Mouse (Mus musculus): ENCODE results near the gene S100pbp. TPM values are rescaled to one million over a fixed set of nuclear protein-coding genes. Genes with fewer than 3 reads are reported as not detected.

S100pbp gene
- polyA plus RNA-seq, 1 experiment from 2014 or later: 31.2 TPM

Other genes starting within 250 kb of the S100pbp start
- 22.4 and 26.0 TPM in 2 replicates for gene Azin2, start 227.3 kb downstream of the S100pbp start, polyA plus RNA-seq (2016; fragmentation: Nextera tagmentation; extraction: Ambion mirVana)
- gene Ak2, start 197.8 kb downstream of the S100pbp start, polyA plus RNA-seq (2016; fragmentation: Nextera tagmentation; extraction: Ambion mirVana): 205 and 213 TPM in 2 replicates
- 10.8 and 11.9 TPM in 2 replicates for gene Rnf19b, start 131.5 kb downstream of the S100pbp start, polyA plus RNA-seq (2016; fragmentation: Nextera tagmentation; extraction: Ambion mirVana)
- 4.2 and 4.3 TPM in 2 replicates for gene Tmem54, start 84.2 kb downstream of the S100pbp start, polyA plus RNA-seq (2016; fragmentation: Nextera tagmentation; extraction: Ambion mirVana)
- gene Hpca, start 67.7 kb downstream of the S100pbp start, polyA plus RNA-seq (2016; fragmentation: Nextera tagmentation; extraction: Ambion mirVana): 0.55 and 0.83 TPM in 2 replicates
- gene Fndc5, start 52.7 kb downstream of the S100pbp start, polyA plus RNA-seq (2016; fragmentation: Nextera tagmentation; extraction: Ambion mirVana): 11.3 and 11.6 TPM in 2 replicates
- gene Yars, start within 50 bp of the S100pbp start, polyA plus RNA-seq (2016; fragmentation: Nextera tagmentation; extraction: Ambion mirVana): 78.7 and 80.2 TPM in 2 replicates
- 4.6 and 5.1 TPM in 2 replicates for gene C77080, start 71.7 kb upstream of the S100pbp start, polyA plus RNA-seq (2016; fragmentation: Nextera tagmentation; extraction: Ambion mirVana)
- 1.2 and 1.9 TPM in 2 replicates for gene Sync, start 97.9 kb upstream of the S100pbp start, polyA plus RNA-seq (2016; fragmentation: Nextera tagmentation; extraction: Ambion mirVana)
- gene Rbbp4, start 145.6 kb upstream of the S100pbp start, polyA plus RNA-seq (2016; fragmentation: Nextera tagmentation; extraction: Ambion mirVana): 577 and 606 TPM in 2 replicates
- 45.0 and 48.8 TPM in 2 replicates for gene Zbtb8os, start 146.0 kb upstream of the S100pbp start, polyA plus RNA-seq (2016; fragmentation: Nextera tagmentation; extraction: Ambion mirVana)
- gene Zbtb8a, start 188.4 kb upstream of the S100pbp start, polyA plus RNA-seq (2016; fragmentation: Nextera tagmentation; extraction: Ambion mirVana): 12.0 and 13.0 TPM in 2 replicates